Mouse (Mus musculus) lung, postnatal 36 days (tissue): ENCODE data around the gene Mical3.
"Not testable (repeated sequence)": the region's sequence is repeated elsewhere in the genome, so short reads cannot be mapped to it uniquely, and the experiment has no call there.

Source experiments
- DNase-seq: peaks from one replicate; pipeline ENCODE4 v3.0.0; 2022; ENCODE audit warnings: mixed read lengths

Mical3 gene

DNA sequence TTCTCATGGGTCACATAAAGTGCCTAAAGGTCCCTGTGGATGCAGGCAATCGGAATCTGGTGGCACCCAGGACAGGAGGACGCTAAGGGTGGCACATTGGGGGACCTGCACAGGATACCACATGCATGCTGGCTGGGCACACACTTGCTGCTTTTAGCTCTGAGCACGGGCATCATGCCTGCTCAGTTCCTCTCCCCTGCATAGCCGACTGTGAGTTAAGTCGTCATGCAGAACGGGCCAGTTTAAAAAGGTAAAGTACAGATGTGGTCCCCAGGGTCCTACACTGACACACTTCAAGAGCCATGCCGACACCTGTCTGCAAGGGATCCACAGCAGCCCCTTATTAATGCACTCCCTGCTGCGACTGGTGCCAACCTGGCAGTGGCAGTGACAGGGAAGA is 176.6 kb downstream of the Mical3 start:
- peak; percentile 14 for DNase-seq

- no peak for DNase-seq
These were observed 178.3 kb downstream of the Mical3 start for GRCm38 (mm10) chr6:120952475-120952874.

- peak; percentile 56 for DNase-seq
These were observed 179.5 kb downstream of the Mical3 start for GRCm38 (mm10) chr6:120951311-120951710.

DNA sequence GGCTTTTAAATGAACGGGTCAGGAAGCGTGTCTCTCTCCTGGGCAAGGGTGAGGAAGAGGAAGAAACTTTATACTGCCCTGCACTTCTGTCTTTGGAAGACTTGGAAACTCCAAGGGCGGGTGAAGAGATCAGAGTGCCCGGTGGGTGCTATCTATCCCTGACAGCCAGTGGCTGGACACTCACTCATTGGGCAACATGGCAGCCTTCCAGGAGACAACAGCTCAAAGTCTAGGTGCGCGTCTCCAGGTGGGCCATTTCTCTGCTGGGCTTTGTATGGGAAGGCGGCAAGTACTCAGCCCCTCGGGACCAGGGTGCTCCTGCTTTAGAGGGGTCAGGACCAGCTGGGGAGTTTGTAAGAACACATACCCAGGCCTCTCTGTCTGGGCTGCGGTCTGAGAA is 185.3 kb downstream of the Mical3 start:
- no peak for DNase-seq

DNA sequence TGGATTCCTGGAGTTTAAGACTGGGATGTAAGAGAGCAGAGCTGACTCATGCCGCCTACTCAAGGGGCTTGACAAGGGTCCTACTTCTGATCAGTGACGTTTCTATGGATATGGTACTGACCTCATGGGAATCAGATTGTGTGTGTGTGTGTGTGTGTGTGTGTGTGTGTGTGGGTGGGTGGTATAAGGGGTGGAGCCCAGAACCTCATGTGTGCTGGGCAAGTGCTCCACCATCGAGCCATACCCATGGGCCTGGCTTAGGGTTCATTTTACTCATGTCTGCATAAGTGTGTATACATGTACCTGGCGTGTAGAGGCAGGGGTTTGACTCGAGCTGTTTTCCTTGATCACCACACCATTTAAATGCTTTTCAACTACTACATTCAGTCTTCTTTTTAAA is 186.8 kb downstream of the Mical3 start:
- no peak for DNase-seq

GRCm38 (mm10) chr6:120943551-120943950 is 187.2 kb downstream of the Mical3 start:
- DNase-seq: no peak

- DNase-seq: no peak
These were observed 187.7 kb downstream of the Mical3 start for GRCm38 (mm10) chr6:120943079-120943478.

DNA sequence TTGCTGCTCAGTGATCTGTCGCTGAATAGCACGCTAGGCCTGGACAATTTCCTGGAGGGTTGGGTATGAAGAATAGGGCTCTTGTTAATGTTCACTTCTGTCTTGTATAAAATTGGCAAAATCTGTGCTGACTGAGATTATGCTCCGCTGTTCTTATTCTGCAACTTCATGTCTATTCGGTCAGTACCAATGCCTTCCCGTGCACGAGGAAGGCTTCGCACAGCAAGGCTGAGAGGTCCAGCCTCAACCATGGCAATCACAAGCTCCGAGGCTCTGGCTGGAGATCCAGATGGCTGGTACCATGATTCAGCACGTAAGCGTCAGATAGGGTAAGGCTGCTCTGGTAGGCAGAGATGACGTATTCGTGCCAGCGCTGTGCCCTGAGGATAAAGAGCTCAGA is 189.2 kb downstream of the Mical3 start:
- no peak for DNase-seq

DNA sequence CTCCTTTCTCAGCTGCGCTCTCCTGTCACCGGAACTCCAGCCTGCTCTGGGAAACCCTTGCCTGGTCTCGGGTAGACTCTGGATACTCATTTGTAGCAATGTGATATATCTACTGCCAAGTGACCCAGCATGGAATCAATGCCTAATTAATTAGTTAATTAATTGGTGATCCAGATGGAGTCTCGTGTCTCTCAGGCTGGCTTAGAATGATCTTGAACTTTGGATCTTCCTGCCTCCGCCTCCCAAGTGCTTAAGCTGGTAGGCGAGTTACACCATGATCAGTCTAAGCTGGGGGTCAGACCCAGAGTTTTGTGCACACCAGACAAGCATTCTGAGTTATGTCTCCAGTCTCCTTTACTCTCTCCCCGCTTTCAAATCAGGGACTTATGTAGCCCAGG is 189.7 kb downstream of the Mical3 start:
- no peak for DNase-seq

DNA sequence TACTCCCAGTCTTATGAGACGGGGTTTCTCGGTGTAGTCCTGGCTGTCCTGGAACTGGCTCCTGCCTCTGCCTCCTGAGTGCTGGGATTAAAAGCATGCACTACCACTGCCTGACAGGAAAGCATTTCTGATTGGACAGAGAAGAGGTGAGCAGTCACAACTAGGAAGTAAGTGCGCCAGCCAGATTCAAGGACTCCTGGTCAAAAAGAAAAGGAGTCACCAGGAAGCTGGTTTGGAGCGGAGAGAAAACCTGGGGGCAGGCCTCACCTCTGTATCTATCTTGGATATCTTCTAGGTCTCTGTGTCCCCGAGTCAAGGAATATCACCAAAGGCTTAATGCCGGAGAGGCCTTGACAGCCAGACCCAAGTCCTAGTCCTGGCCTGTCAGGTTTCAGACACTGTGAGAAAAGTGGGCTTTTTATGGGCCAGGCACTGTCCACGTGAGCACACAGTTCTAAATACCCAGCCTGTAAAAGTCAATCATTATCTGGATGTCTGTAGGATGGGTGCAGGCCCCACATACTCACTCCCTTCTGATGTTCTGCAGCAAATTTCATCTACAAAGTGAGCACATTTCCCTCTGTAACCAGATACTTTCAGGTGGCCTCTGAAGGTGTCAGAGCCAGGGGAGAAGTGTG is 190.2 kb downstream of the Mical3 start:
- no peak for DNase-seq

- DNase-seq: no peak
These were observed 191.0 kb downstream of the Mical3 start for GRCm38 (mm10) chr6:120939783-120940182.

- no peak for DNase-seq
These were observed 191.9 kb downstream of the Mical3 start for GRCm38 (mm10) chr6:120938763-120939450.

DNA sequence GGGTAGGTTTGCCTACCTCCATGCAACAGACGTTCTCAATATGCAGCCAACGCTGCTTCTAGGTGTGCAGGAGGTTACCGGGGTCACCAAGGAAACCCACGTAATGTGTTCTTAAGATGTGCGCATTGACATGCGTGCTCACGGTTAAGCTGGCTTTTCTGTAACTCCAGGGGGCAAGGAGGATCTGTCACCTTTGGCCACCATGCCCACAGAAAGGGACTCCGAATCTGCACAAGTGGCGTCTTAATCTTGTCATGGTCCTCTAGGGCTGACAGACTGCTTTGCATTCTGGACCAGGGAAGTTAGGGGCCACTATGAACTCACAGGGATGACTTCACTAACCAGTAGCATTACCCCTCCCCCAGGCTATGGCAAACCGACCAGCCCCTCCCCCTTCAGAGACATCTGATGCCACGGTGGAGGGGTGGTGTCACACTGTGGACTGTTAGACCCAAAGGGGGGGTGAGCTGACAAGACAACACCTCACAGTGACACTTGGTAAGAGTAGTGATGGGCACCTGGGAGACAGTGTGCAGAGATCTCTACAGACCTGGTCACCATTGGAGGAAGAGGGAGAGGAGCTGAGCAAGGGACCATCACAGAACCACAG is 192.7 kb downstream of the Mical3 start:
- no peak for DNase-seq

DNA sequence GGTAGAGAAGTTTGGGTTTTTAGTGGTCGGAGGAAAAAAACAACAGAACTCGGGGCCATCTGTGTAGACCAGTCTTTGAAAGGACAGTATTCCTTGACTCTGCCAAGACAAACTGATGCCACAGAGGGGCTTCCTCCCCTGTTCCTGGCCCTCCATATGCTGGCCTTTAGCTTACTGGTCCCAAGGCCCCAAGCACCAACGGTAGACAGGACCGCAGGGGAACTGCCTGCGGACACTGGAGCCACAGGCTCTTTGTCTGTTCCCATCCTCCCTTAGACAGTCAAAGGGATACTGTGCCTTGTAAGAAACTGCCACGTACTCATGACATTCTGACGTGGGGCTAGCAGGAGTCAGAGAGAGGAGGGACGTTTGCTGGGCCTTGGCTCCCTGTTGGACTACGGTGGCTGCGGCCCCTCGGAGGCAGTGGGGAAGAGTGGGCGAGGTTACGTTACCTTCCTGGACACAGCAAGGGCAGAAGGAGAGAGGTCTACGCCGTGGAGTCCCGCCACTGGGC is 193.6 kb downstream of the Mical3 start:
- no peak for DNase-seq

GRCm38 (mm10) chr6:120934176-120934575 is 196.6 kb downstream of the Mical3 start:
- DNase-seq: no peak

DNA sequence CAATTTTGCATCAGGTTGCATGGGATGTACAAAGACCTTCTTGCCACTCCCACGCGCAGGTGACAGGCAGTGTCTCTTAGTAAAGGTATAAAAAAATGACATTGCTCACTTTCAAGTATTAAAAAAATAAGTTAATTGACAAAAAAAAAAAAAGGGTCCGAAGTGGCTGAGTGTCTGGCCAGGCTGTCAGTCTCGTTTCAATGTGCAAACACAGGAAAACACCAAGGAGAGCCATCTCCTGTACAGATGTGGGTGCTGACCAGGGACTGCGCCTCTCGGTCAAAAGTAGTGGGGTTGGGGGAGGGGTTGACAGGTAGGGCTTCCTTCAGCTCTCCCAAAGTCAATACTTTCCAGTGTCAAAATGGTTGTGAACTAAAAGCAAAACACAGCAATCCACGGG is 197.1 kb downstream of the Mical3 start:
- DNase-seq: no peak

- DNase-seq: no peak
These were observed 198.2 kb downstream of the Mical3 start for GRCm38 (mm10) chr6:120932597-120932996.

GRCm38 (mm10) chr6:120930450-120931306 is 200.1 kb downstream of the Mical3 start:
- no peak for DNase-seq

DNA sequence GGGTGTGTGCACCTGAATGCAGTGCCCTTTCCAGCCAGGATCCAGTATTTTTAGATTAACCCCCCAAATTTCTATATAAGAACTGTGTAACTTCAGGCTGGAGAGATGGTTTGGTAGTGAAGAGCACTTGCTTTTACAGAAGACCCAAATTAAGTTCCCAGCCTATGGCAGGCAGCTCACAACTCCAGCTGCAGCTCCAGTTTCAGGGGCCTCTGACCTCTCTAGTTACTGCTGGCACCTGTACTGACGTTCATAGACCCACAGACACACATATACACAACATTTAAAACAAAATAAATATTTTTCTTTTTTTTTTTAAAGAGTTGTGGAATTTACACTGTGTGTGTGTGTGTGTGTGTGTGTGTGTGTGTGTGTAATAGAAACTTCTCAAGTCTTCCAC is 201.4 kb downstream of the Mical3 start:
- DNase-seq: no peak

GRCm38 (mm10) chr6:120927765-120928164 is 203.0 kb downstream of the Mical3 start:
- peak; percentile 63 for DNase-seq

- no peak for DNase-seq
These were observed 203.9 kb downstream of the Mical3 start for GRCm38 (mm10) chr6:120926880-120927279.

- not testable (repeated sequence) for DNase-seq
These were observed 205.9 kb downstream of the Mical3 start for GRCm38 (mm10) chr6:120924791-120925321.

- no peak for DNase-seq
These were observed 212.8 kb downstream of the Mical3 start for GRCm38 (mm10) chr6:120917975-120918374.
